Mouse (Mus musculus) E14TG2a.4 (cell line): ENCODE data around the gene Stard13.

Experiments
- CTCF ChIP-seq: conservative IDR thresholded peaks from 2 replicates; pipeline ENCODE4 v1.5.1; 2014; ENCODE audit warnings: low read length
- NANOG ChIP-seq: IDR thresholded peaks from 2 replicates; pipeline ENCODE4 v1.6.1; 2014; ENCODE audit warnings: borderline replicate concordance, low read length, mixed read lengths
- POU5F1 ChIP-seq: IDR thresholded peaks from 2 replicates; pipeline ENCODE4 v1.6.1; 2014; ENCODE audit warnings: low read length, borderline replicate concordance

DNA sequence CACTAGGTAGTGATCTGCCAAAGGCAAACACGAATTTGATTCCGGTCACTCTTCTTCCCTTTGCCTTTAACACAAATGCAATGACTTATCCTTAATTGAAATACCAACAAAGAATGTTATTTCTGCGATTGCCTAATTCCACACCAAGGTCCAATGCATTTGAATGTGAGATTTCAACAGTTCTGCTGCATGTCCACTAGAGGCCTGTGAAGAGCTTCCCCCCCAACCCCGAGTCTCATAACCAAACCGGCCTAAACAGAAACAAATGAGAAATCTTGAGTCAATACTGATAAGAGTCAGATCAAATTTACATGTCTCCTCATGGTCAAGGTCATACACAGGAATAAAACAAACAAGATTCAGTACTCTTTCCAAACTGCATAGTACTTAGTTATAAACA lies 91.4 kb downstream of the Stard13 start:
- TF ChIP-seq CTCF (peak; percentile 19; the same call in 1 of the 2 replicates), NANOG (no peak), POU5F1 (no peak)
